18 mouse cellular contexts compared by ENCODE assay signal in the genomic region with DNA sequence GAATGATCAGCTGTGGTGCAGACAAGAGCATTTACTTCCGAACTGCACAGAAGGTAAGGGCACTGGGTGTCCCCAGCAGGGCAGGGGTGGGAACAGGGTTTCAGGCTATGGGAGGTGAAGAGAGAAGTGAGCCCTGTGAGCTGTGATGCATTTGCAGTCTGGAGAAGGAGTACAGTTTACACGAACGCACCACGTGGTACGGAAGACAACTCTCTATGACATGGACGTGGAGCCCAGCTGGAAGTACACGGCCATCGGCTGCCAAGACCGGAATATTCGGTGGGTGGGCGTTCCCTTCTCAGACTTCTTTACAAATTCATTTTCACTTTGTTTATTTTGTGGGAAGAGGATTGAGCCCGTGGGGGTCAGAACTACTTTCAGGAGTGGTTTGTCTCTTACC. TPM values are rescaled to one million over a fixed set of nuclear protein-coding genes. Genes with fewer than 3 reads are reported as not detected.
DNase-seq lines count a peak whose midpoint lies in the region; ATAC-seq and TF ChIP-seq lines count a peak whose summit lies in the region.
"Had no signal": no experiment of that assay in that cellular context is flagged by ENCODE, and none has a peak within 500 bp of the region (broad histone marks: within the 10 kb centered on the region; RNA-seq: fewer than 3 reads in every experiment).

No protein-coding gene starts in this region.

- no peaks in the 10 kb centered on the region for H3K4me1 ChIP-seq in intestine, embryonic 16.5 days (ENCODE audit: control insufficient read depth, insufficient read depth, low read length)
- no peaks in the 10 kb centered on the region for H3K4me1 ChIP-seq in intestine, embryonic 15.5 days (replicated peaks)
- H3K4me1 ChIP-seq in lung, adult 2 months (ENCODE audit: control insufficient read depth, insufficient read depth, low read length): no peaks in the 10 kb centered on the region
- no peaks in the 10 kb centered on the region for H3K4me1 ChIP-seq in stomach, postnatal 0 days (replicated peaks; ENCODE audit: control insufficient read depth, insufficient read depth)
- H3K4me1 ChIP-seq: embryonic facial prominence, embryonic 12.5 days; forebrain, embryonic 12.5 days had no signal

- no peaks in the 10 kb centered on the region for H3K27me3 ChIP-seq in intestine, embryonic 16.5 days (replicated peaks; ENCODE audit: control insufficient read depth, insufficient read depth, low read length)
- H3K27me3 ChIP-seq in intestine, embryonic 15.5 days (replicated peaks): no peaks in the 10 kb centered on the region
- H3K27me3 ChIP-seq in stomach, postnatal 0 days (ENCODE audit: control insufficient read depth, insufficient read depth, low read length): no peaks in the 10 kb centered on the region
- H3K27me3 ChIP-seq: embryonic facial prominence, embryonic 12.5 days; forebrain, embryonic 12.5 days; heart, embryonic 13.5 days had no signal

- no peak overlapping the region for H3K9ac ChIP-seq in intestine, embryonic 16.5 days (ENCODE audit: low read depth, low read length)
- no peak overlapping the region for H3K9ac ChIP-seq in intestine, embryonic 15.5 days
- H3K9ac ChIP-seq in stomach, postnatal 0 days (ENCODE audit: low read length): no peak overlapping the region
- H3K9ac ChIP-seq: embryonic facial prominence, embryonic 12.5 days; forebrain, embryonic 12.5 days; heart, embryonic 13.5 days had no signal

- ATAC-seq in intestine, embryonic 16.5 days: peak; percentile 38; the same call in 1 of the 2 replicates
- no peak for ATAC-seq in intestine, embryonic 15.5 days
- peak; percentile 65; the same call in 1 of the 2 replicates for ATAC-seq in stomach, postnatal 0 days (ENCODE audit: low FRiP score, low TSS enrichment)
- ATAC-seq: forebrain, embryonic 16.5 days had no signal

- DNase-seq in kidney, postnatal 4 days: peak; percentile 44 to 57
- no peak for DNase-seq in kidney, postnatal 36 days
- peak; percentile 54 for DNase-seq in lung, postnatal 10 days
- no peak for DNase-seq in lung, adult 2 months
- DNase-seq in stomach, postnatal 0 days (ENCODE audit: low spot score): no peak
- DNase-seq in gastrocnemius, postnatal 25 days: no peak
- DNase-seq: adrenal gland, postnatal 10 days; cerebellum, adult 11 months; cerebellum, adult 8-10 months; cerebellum, postnatal 14 days; gastrocnemius, postnatal 10 days; heart, postnatal 36 days had no signal

- no peak for TF ChIP-seq EP300 in stomach, postnatal 0 days (optimal IDR thresholded peaks at IDR 0.05)

- H3K9me3 ChIP-seq in intestine, embryonic 16.5 days (ENCODE audit: control insufficient read depth, low read length): no peaks in the 10 kb centered on the region
- no peaks in the 10 kb centered on the region for H3K9me3 ChIP-seq in intestine, embryonic 15.5 days
- H3K9me3 ChIP-seq in stomach, postnatal 0 days (ENCODE audit: control insufficient read depth, low read length): no peaks in the 10 kb centered on the region
- H3K9me3 ChIP-seq: embryonic facial prominence, embryonic 12.5 days; forebrain, embryonic 12.5 days; heart, embryonic 13.5 days had no signal

- H3K4me2 ChIP-seq in intestine, embryonic 16.5 days (ENCODE audit: low read depth, low read length): no peak overlapping the region
- no peak overlapping the region for H3K4me2 ChIP-seq in intestine, embryonic 15.5 days (replicated peaks)
- H3K4me2 ChIP-seq in stomach, postnatal 0 days (replicated peaks; ENCODE audit: low read depth): no peak overlapping the region
- H3K4me2 ChIP-seq: embryonic facial prominence, embryonic 12.5 days; forebrain, embryonic 12.5 days; heart, embryonic 13.5 days had no signal

- H3K27ac ChIP-seq in intestine, embryonic 16.5 days (ENCODE audit: low read length): no peak overlapping the region
- no peak overlapping the region for H3K27ac ChIP-seq in intestine, embryonic 15.5 days
- no peak overlapping the region for H3K27ac ChIP-seq in stomach, postnatal 0 days (replicated peaks)
- H3K27ac ChIP-seq: embryonic facial prominence, embryonic 12.5 days; forebrain, embryonic 12.5 days; heart, embryonic 13.5 days had no signal

- no peak for TF ChIP-seq CTCF in lung, adult 2 months (IDR thresholded peaks at IDR 0.05; ENCODE audit: insufficient read depth, low read length)
- no peak for TF ChIP-seq CTCF in stomach, postnatal 0 days (IDR thresholded peaks at IDR 0.05; ENCODE audit: low read depth)

- WGBS in intestine, embryonic 16.5 days: 75% methylated on average over 12 of the region's 12 CpGs
- 83% methylated on average over 12 of the region's 12 CpGs for WGBS in intestine, embryonic 15.5 days
- 79% methylated on average over 12 of the region's 12 CpGs for WGBS in lung, adult 2 months
- WGBS in stomach, postnatal 0 days: 61% methylated on average over 12 of the region's 12 CpGs

- H3K36me3 ChIP-seq in intestine, embryonic 16.5 days (ENCODE audit: control insufficient read depth, insufficient read depth, low read length): 0 out of 2 replicates have a peak, but pooled peaks cover 7% of the 10 kb centered on the region
- H3K36me3 ChIP-seq in intestine, embryonic 15.5 days: peaks cover 36% of the 10 kb centered on the region
- peaks cover 21% of the 10 kb centered on the region for H3K36me3 ChIP-seq in stomach, postnatal 0 days (ENCODE audit: control insufficient read depth, insufficient read depth, low read length)

- no peak for TF ChIP-seq POLR2A in lung, adult 2 months (IDR thresholded peaks at IDR 0.05; ENCODE audit: borderline replicate concordance, extremely low read depth, low read depth, low read length)

- H3K4me3 ChIP-seq in intestine, embryonic 16.5 days (ENCODE audit: low read length): no peak overlapping the region
- H3K4me3 ChIP-seq in intestine, embryonic 15.5 days (replicated peaks): no peak overlapping the region
- H3K4me3 ChIP-seq in lung, adult 2 months (replicated peaks; ENCODE audit: extremely low read depth, low read depth, low read length): no peak overlapping the region
- H3K4me3 ChIP-seq in stomach, postnatal 0 days (ENCODE audit: low read depth, low read length): no peak overlapping the region
- H3K4me3 ChIP-seq: embryonic facial prominence, embryonic 12.5 days; forebrain, embryonic 12.5 days; heart, embryonic 13.5 days had no signal

RNA-seq across cellular contexts. Expression of a gene that starts 9.7 kb away (rescaled TPM):
- 16.1 and 17.4 TPM in 2 replicates for polyA plus RNA-seq in intestine, embryonic 16.5 days (2015; fragmentation: Nextera tagmentation; extraction: Ambion mirVana)
- polyA plus RNA-seq in intestine, embryonic 15.5 days (2015; fragmentation: Nextera tagmentation; extraction: Ambion mirVana): 15.5 and 17.8 TPM in 2 replicates
- 5.1 and 10.6 TPM in 2 replicates for polyA plus RNA-seq in lung, adult 2 months (2012; rRNA removed)
- 11.3 and 12.7 TPM in 2 replicates for polyA plus RNA-seq in stomach, postnatal 0 days (2015; fragmentation: Nextera tagmentation; extraction: Ambion mirVana)
- 1 to 10 TPM; 2.5 to 3.7 TPM for total RNA-seq in gastrocnemius, postnatal 25 days (2021)

RNA-seq across cellular contexts. Expression of a gene that starts 9.7 kb away (rescaled TPM):
- polyA plus RNA-seq in intestine, embryonic 16.5 days (2015; fragmentation: Nextera tagmentation; extraction: Ambion mirVana): 2.4 and 3.8 TPM in 2 replicates
- 2.2 TPM in 2 replicates for polyA plus RNA-seq in intestine, embryonic 15.5 days (2015; fragmentation: Nextera tagmentation; extraction: Ambion mirVana)
- polyA plus RNA-seq in lung, adult 2 months (2012; rRNA removed): 0.30 and 3.8 TPM in 2 replicates
- 4.3 and 5.6 TPM in 2 replicates for polyA plus RNA-seq in stomach, postnatal 0 days (2015; fragmentation: Nextera tagmentation; extraction: Ambion mirVana)
- total RNA-seq in gastrocnemius, postnatal 25 days (2021): 1 to 10 TPM in 1 of 2 experiments, under 1 TPM in 1; 0.41 to 1.2 TPM

RNA-seq across cellular contexts. Expression of a gene that starts 15.6 kb away (rescaled TPM):
- 0.49 and 0.94 TPM in 2 replicates for polyA plus RNA-seq in intestine, embryonic 16.5 days (2015; fragmentation: Nextera tagmentation; extraction: Ambion mirVana)
- 0.75 and 1.4 TPM in 2 replicates for polyA plus RNA-seq in intestine, embryonic 15.5 days (2015; fragmentation: Nextera tagmentation; extraction: Ambion mirVana)
- 4.3 and 20.6 TPM in 2 replicates for polyA plus RNA-seq in lung, adult 2 months (2012; rRNA removed)
- polyA plus RNA-seq in stomach, postnatal 0 days (2015; fragmentation: Nextera tagmentation; extraction: Ambion mirVana): 8.0 and 8.7 TPM in 2 replicates
- total RNA-seq in gastrocnemius, postnatal 25 days (2021): 1 to 10 TPM; 1.3 to 1.4 TPM

RNA-seq across cellular contexts. Expression of a gene that starts 45.1 kb away (rescaled TPM):
- 2.0 and 2.4 TPM in 2 replicates for polyA plus RNA-seq in intestine, embryonic 16.5 days (2015; fragmentation: Nextera tagmentation; extraction: Ambion mirVana)
- 2.2 TPM in 2 replicates for polyA plus RNA-seq in intestine, embryonic 15.5 days (2015; fragmentation: Nextera tagmentation; extraction: Ambion mirVana)
- polyA plus RNA-seq in lung, adult 2 months (2012; rRNA removed): 31.5 and 37.5 TPM in 2 replicates
- polyA plus RNA-seq in stomach, postnatal 0 days (2015; fragmentation: Nextera tagmentation; extraction: Ambion mirVana): 1.1 and 1.3 TPM in 2 replicates
- 1 to 10 TPM; 6.0 to 6.7 TPM for total RNA-seq in gastrocnemius, postnatal 25 days (2021)

Comparison
In these comparisons a context has a peak if more than half of its experiments do, and no peak if none do; other contexts are left out.
1. DNase-seq: peak in kidney, postnatal 4 days (2 of 2) and lung, postnatal 10 days (single experiment); none in kidney, postnatal 36 days (0 of 2), lung, adult 2 months (single experiment), stomach, postnatal 0 days (single experiment) and gastrocnemius, postnatal 25 days (single experiment).